ENCODE assay signal across 10 mouse cellular contexts in the genomic region with DNA sequence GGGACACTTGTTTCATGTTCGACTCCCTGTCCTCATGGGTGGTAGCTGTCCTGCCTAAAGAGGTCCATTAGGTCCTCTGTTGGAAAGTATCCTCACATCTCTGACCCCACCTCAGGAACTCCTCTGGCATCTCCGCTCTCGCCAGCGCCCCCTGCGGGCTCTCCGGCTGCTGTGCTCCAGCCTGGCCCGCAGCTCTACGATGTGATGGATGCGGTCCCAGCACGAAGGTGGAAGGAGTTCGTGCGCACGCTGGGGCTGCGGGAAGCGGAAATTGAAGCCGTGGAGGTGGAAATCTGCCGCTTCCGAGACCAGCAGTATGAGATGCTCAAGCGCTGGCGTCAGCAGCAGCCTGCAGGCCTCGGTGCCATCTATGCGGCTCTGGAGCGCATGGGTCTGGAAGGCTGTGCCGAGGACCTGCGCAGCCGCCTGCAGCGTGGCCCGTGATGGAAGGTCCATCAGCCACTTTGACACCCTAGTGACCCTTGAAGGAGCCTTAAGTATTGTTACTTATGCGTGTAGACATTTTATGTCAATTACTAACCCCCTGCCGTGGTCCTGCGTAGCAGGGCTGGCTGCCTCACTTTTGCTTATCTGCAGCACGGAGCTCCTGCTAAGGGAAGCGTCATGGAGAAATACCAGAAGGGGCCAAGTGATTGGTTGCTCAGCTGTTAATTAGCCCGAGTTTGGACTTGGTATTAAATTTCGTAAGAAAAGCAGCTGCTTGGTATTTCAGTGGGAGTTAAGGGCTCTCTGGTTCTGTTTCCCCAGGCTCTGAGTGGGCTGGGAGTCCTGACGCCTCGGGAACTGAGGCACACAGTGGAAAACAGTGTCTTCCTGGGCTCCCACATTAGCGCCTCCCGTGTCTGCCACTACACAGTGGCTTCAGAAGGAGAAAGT. TPM values are rescaled to one million over a fixed set of nuclear protein-coding genes. Genes with fewer than 3 reads are reported as not detected.
DNase-seq lines count a peak whose midpoint lies in the region; ATAC-seq and TF ChIP-seq lines count a peak whose summit lies in the region.
"Had no signal": no experiment of that assay in that cellular context is flagged by ENCODE, and none has a peak within 500 bp of the region (broad histone marks: within the 10 kb centered on the region; RNA-seq: fewer than 3 reads in every experiment).

No protein-coding gene starts in this region.

- H3K36me3 ChIP-seq in E14TG2a.4 (ENCODE audit: insufficient read depth, low read length) = peaks cover 26% of the 10 kb centered on the region
- H3K36me3 ChIP-seq in embryonic facial prominence, embryonic 12.5 days = peaks cover 6% of the 10 kb centered on the region; the same call in 1 of the 2 replicates
- no peaks in the 10 kb centered on the region for H3K36me3 ChIP-seq in hindbrain, embryonic 14.5 days (replicated peaks; ENCODE audit: control insufficient read depth, insufficient read depth)
- H3K36me3 ChIP-seq in limb, embryonic 15.5 days = peaks cover 5% of the 10 kb centered on the region
- H3K36me3 ChIP-seq in neural tube, embryonic 12.5 days = no peaks in the 10 kb centered on the region

- H3K9me3 ChIP-seq in E14TG2a.4 (ENCODE audit: low read length) = 0 out of 2 replicates have a peak, but pooled peaks cover 4% of the 10 kb centered on the region
- H3K9me3 ChIP-seq in embryonic facial prominence, embryonic 12.5 days = no peaks in the 10 kb centered on the region
- H3K9me3 ChIP-seq in hindbrain, embryonic 14.5 days (ENCODE audit: control insufficient read depth, low read length) = no peaks in the 10 kb centered on the region
- H3K9me3 ChIP-seq in limb, embryonic 15.5 days = no peaks in the 10 kb centered on the region
- no peaks in the 10 kb centered on the region for H3K9me3 ChIP-seq in neural tube, embryonic 12.5 days

- H3K4me3 ChIP-seq in E14TG2a.4 (replicated peaks; ENCODE audit: low read length) = peak overlapping the region; percentile 74
- peak overlapping the region; percentile 14; the same call in 1 of the 2 replicates for H3K4me3 ChIP-seq in embryonic facial prominence, embryonic 12.5 days
- no peak overlapping the region for H3K4me3 ChIP-seq in hindbrain, embryonic 14.5 days (replicated peaks; ENCODE audit: low read length)
- peak overlapping the region; percentile 9 for H3K4me3 ChIP-seq in limb, embryonic 15.5 days
- H3K4me3 ChIP-seq in neural tube, embryonic 12.5 days = 0 out of 2 replicates have a peak overlapping the region, but pooled peaks have one; percentile 11

- no peak overlapping the region for H3K27ac ChIP-seq in embryonic facial prominence, embryonic 12.5 days
- no peak overlapping the region for H3K27ac ChIP-seq in hindbrain, embryonic 14.5 days
- H3K27ac ChIP-seq in limb, embryonic 15.5 days = no peak overlapping the region
- H3K27ac ChIP-seq in neural tube, embryonic 12.5 days = no peak overlapping the region

- WGBS in embryonic facial prominence, embryonic 12.5 days = 4% methylated on average over 39 of the region's 39 CpGs
- 3% methylated on average over 39 of the region's 39 CpGs for WGBS in hindbrain, embryonic 14.5 days
- WGBS in limb, embryonic 15.5 days = 6% methylated on average over 39 of the region's 39 CpGs
- 3% methylated on average over 39 of the region's 39 CpGs for WGBS in neural tube, embryonic 12.5 days

- ATAC-seq in frontal cortex, adult (ENCODE audit: low TSS enrichment) = peak; percentile 42
- ATAC-seq in embryonic facial prominence, embryonic 12.5 days (ENCODE audit: insufficient number of reproducible peaks, insufficient read depth, low FRiP score, low TSS enrichment) = no peak
- ATAC-seq in hindbrain, embryonic 14.5 days (ENCODE audit: low FRiP score) = no peak
- no peak for ATAC-seq in limb, embryonic 15.5 days (ENCODE audit: insufficient number of reproducible peaks, low FRiP score, low TSS enrichment, low read depth)
- ATAC-seq in neural tube, embryonic 12.5 days (ENCODE audit: low FRiP score, low read depth) = no peak

- peak; percentile 66 for TF ChIP-seq CTCF in E14TG2a.4 (conservative IDR thresholded peaks at IDR 0.05; ENCODE audit: low read length)

- H3K4me2 ChIP-seq in embryonic facial prominence, embryonic 12.5 days (replicated peaks) = peak overlapping the region; percentile 37
- H3K4me2 ChIP-seq in hindbrain, embryonic 14.5 days (replicated peaks) = peak overlapping the region; percentile 17
- H3K4me2 ChIP-seq in limb, embryonic 15.5 days = peak overlapping the region; percentile 21
- H3K4me2 ChIP-seq in neural tube, embryonic 12.5 days (replicated peaks) = peak overlapping the region; percentile 45

- no peak overlapping the region for H3K9ac ChIP-seq in embryonic facial prominence, embryonic 12.5 days
- no peak overlapping the region for H3K9ac ChIP-seq in hindbrain, embryonic 14.5 days
- H3K9ac ChIP-seq in limb, embryonic 15.5 days = no peak overlapping the region
- H3K9ac ChIP-seq in neural tube, embryonic 12.5 days = no peak overlapping the region

- peaks cover 83% of the 10 kb centered on the region for H3K27me3 ChIP-seq in E14TG2a.4 (ENCODE audit: insufficient read depth, low read length)
- peaks cover 99% of the 10 kb centered on the region for H3K27me3 ChIP-seq in embryonic facial prominence, embryonic 12.5 days
- peaks cover 99% of the 10 kb centered on the region for H3K27me3 ChIP-seq in hindbrain, embryonic 14.5 days (ENCODE audit: control insufficient read depth, insufficient read depth, low read length)
- H3K27me3 ChIP-seq in limb, embryonic 15.5 days = peaks cover 100% of the 10 kb centered on the region
- peaks cover 99% of the 10 kb centered on the region for H3K27me3 ChIP-seq in neural tube, embryonic 12.5 days (replicated peaks)

- peaks cover 91% of the 10 kb centered on the region for H3K4me1 ChIP-seq in E14TG2a.4 (replicated peaks; ENCODE audit: low read depth, low read length)
- peaks cover 34% of the 10 kb centered on the region for H3K4me1 ChIP-seq in embryonic facial prominence, embryonic 12.5 days
- peaks cover 4% of the 10 kb centered on the region; the same call in 1 of the 2 replicates for H3K4me1 ChIP-seq in hindbrain, embryonic 14.5 days (replicated peaks; ENCODE audit: control insufficient read depth, insufficient read depth, low read length)
- peaks cover 34% of the 10 kb centered on the region for H3K4me1 ChIP-seq in limb, embryonic 15.5 days
- H3K4me1 ChIP-seq in neural tube, embryonic 12.5 days = peaks cover 31% of the 10 kb centered on the region

- no peak for DNase-seq in frontal cortex, postnatal 25 days (ENCODE audit: low spot score in 2 of 2)
- peak; percentile 67 for DNase-seq in hindbrain, embryonic 14.5 days (ENCODE audit: low spot score)
- DNase-seq in spleen, adult 18-20 months = no peak

RNA-seq across cellular contexts. Expression of a gene that starts 3.9 kb away (rescaled TPM):
- 1.1 and 2.1 TPM in 2 replicates for polyA plus RNA-seq in embryonic facial prominence, embryonic 12.5 days (2016; fragmentation: Nextera tagmentation; extraction: Ambion mirVana)
- 0.94 and 0.95 TPM in 2 replicates for polyA plus RNA-seq in hindbrain, embryonic 14.5 days (2014; fragmentation: Nextera tagmentation; extraction: Ambion mirVana)
- polyA plus RNA-seq in limb, embryonic 15.5 days (2015; fragmentation: Nextera tagmentation; extraction: Ambion mirVana) = 1.1 and 1.2 TPM in 2 replicates
- 0.80 and 1.2 TPM in 2 replicates for polyA plus RNA-seq in neural tube, embryonic 12.5 days (2016; fragmentation: Nextera tagmentation; extraction: Ambion mirVana)

RNA-seq across cellular contexts. Expression of a gene that starts 32.5 kb away (rescaled TPM):
- polyA plus RNA-seq in embryonic facial prominence, embryonic 12.5 days (2016; fragmentation: Nextera tagmentation; extraction: Ambion mirVana) = 6.4 and 6.6 TPM in 2 replicates
- polyA plus RNA-seq in hindbrain, embryonic 14.5 days (2014; fragmentation: Nextera tagmentation; extraction: Ambion mirVana) = 0.25 and 0.40 TPM in 2 replicates
- 1.9 and 2.2 TPM in 2 replicates for polyA plus RNA-seq in limb, embryonic 15.5 days (2015; fragmentation: Nextera tagmentation; extraction: Ambion mirVana)
- polyA plus RNA-seq in neural tube, embryonic 12.5 days (2016; fragmentation: Nextera tagmentation; extraction: Ambion mirVana) = 0.32 and 0.55 TPM in 2 replicates

RNA-seq across cellular contexts. Expression of a gene that starts 39.0 kb away (rescaled TPM):
- polyA plus RNA-seq in embryonic facial prominence, embryonic 12.5 days (2016; fragmentation: Nextera tagmentation; extraction: Ambion mirVana) = 0.09 TPM in 1 of 2 replicates, not detected in the other
- polyA plus RNA-seq in hindbrain, embryonic 14.5 days (2014; fragmentation: Nextera tagmentation; extraction: Ambion mirVana) = not detected in 2 replicates
- 0.12 and 0.14 TPM in 2 replicates for polyA plus RNA-seq in limb, embryonic 15.5 days (2015; fragmentation: Nextera tagmentation; extraction: Ambion mirVana)
- polyA plus RNA-seq in neural tube, embryonic 12.5 days (2016; fragmentation: Nextera tagmentation; extraction: Ambion mirVana) = 0.24 and 1.7 TPM in 2 replicates
- polyA plus RNA-seq: C2C12; frontal cortex, adult 2 months had no signal

RNA-seq across cellular contexts. Expression of a gene that starts 47.3 kb away (rescaled TPM):
- polyA plus RNA-seq in embryonic facial prominence, embryonic 12.5 days (2016; fragmentation: Nextera tagmentation; extraction: Ambion mirVana) = 17.8 and 19.0 TPM in 2 replicates
- 10.0 and 10.9 TPM in 2 replicates for polyA plus RNA-seq in hindbrain, embryonic 14.5 days (2014; fragmentation: Nextera tagmentation; extraction: Ambion mirVana)
- 17.1 and 18.5 TPM in 2 replicates for polyA plus RNA-seq in limb, embryonic 15.5 days (2015; fragmentation: Nextera tagmentation; extraction: Ambion mirVana)
- 10.4 and 10.6 TPM in 2 replicates for polyA plus RNA-seq in neural tube, embryonic 12.5 days (2016; fragmentation: Nextera tagmentation; extraction: Ambion mirVana)

RNA-seq across cellular contexts. Expression of a gene that starts 58.3 kb away (rescaled TPM):
- 57.9 and 69.8 TPM in 2 replicates for polyA plus RNA-seq in embryonic facial prominence, embryonic 12.5 days (2016; fragmentation: Nextera tagmentation; extraction: Ambion mirVana)
- 352 and 396 TPM in 2 replicates for polyA plus RNA-seq in hindbrain, embryonic 14.5 days (2014; fragmentation: Nextera tagmentation; extraction: Ambion mirVana)
- polyA plus RNA-seq in limb, embryonic 15.5 days (2015; fragmentation: Nextera tagmentation; extraction: Ambion mirVana) = 52.6 and 57.3 TPM in 2 replicates
- polyA plus RNA-seq in neural tube, embryonic 12.5 days (2016; fragmentation: Nextera tagmentation; extraction: Ambion mirVana) = 191 and 213 TPM in 2 replicates
